Mouse (Mus musculus): Measurements from ENCODE around the gene Cirbp.

The Cirbp gene

GRCm38 (mm10) chr10:80182547-80182946 lies 16.8 kb downstream of the Cirbp start:
- peak overlapping the region; percentile 20; the same call in 1 of the 2 replicates for H3K4me3 ChIP-seq (replicated peaks; ENCODE audit: low read length)
- H3K27me3 ChIP-seq (ENCODE audit: insufficient read depth, low read length) = peaks cover 78% of the 10 kb centered on the region
- H3K9me3 ChIP-seq (ENCODE audit: low read length) = no peaks in the 10 kb centered on the region
- no peak for TF ChIP-seq POU5F1 (IDR thresholded peaks at IDR 0.05; ENCODE audit: borderline replicate concordance, low read length)
- TF ChIP-seq CTCF (conservative IDR thresholded peaks at IDR 0.05; ENCODE audit: low read length) = no peak
- TF ChIP-seq NANOG (IDR thresholded peaks at IDR 0.05; ENCODE audit: borderline replicate concordance, low read length) = no peak
- peaks cover 62% of the 10 kb centered on the region for H3K4me1 ChIP-seq (replicated peaks; ENCODE audit: low read depth, low read length)
- H3K36me3 ChIP-seq (ENCODE audit: insufficient read depth, low read length) = no peaks in the 10 kb centered on the region

GRCm38 (mm10) chr10:80186649-80187048 lies 20.9 kb downstream of the Cirbp start:
- Histone ChIP-seq H3K36me3 (ENCODE audit: insufficient read depth, low read length) (0 out of 2 replicates have a peak, but pooled peaks cover 7% of the 10 kb centered on the region), H3K9me3 (ENCODE audit: low read length) (no peaks in the 10 kb centered on the region), H3K4me1 (replicated peaks; ENCODE audit: low read depth, low read length) (peaks cover 54% of the 10 kb centered on the region), H3K4me3 (replicated peaks; ENCODE audit: low read length) (peak overlapping the region; percentile 66), H3K27me3 (ENCODE audit: insufficient read depth, low read length) (peaks cover 85% of the 10 kb centered on the region)
- TF ChIP-seq POU5F1 (IDR thresholded peaks at IDR 0.05; ENCODE audit: borderline replicate concordance, low read length) (no peak), NANOG (IDR thresholded peaks at IDR 0.05; ENCODE audit: borderline replicate concordance, low read length) (no peak), CTCF (conservative IDR thresholded peaks at IDR 0.05; ENCODE audit: low read length) (no peak)

- 0 out of 2 replicates have a peak, but pooled peaks cover 7% of the 10 kb centered on the region for H3K36me3 ChIP-seq (ENCODE audit: insufficient read depth, low read length)
- H3K9me3 ChIP-seq (ENCODE audit: low read length) = no peaks in the 10 kb centered on the region
- peaks cover 57% of the 10 kb centered on the region for H3K4me1 ChIP-seq (replicated peaks; ENCODE audit: low read depth, low read length)
- H3K4me3 ChIP-seq (replicated peaks; ENCODE audit: low read length) = no peak overlapping the region
- peaks cover 84% of the 10 kb centered on the region for H3K27me3 ChIP-seq (ENCODE audit: insufficient read depth, low read length)
- TF ChIP-seq CTCF (conservative IDR thresholded peaks at IDR 0.05; ENCODE audit: low read length) (no peak), NANOG (IDR thresholded peaks at IDR 0.05; ENCODE audit: borderline replicate concordance, low read length) (no peak), POU5F1 (IDR thresholded peaks at IDR 0.05; ENCODE audit: borderline replicate concordance, low read length) (no peak)
These were observed 22.0 kb downstream of the Cirbp start for GRCm38 (mm10) chr10:80187739-80188138.

GRCm38 (mm10) chr10:80188453-80189024 lies 22.8 kb downstream of the Cirbp start:
- H3K9me3 ChIP-seq (ENCODE audit: low read length) = no peaks in the 10 kb centered on the region
- 0 out of 2 replicates have a peak, but pooled peaks cover 7% of the 10 kb centered on the region for H3K36me3 ChIP-seq (ENCODE audit: insufficient read depth, low read length)
- peaks cover 81% of the 10 kb centered on the region for H3K27me3 ChIP-seq (ENCODE audit: insufficient read depth, low read length)
- H3K4me3 ChIP-seq (replicated peaks; ENCODE audit: low read length) = no peak overlapping the region
- no peak for TF ChIP-seq POU5F1 (IDR thresholded peaks at IDR 0.05; ENCODE audit: borderline replicate concordance, low read length)
- TF ChIP-seq NANOG (IDR thresholded peaks at IDR 0.05; ENCODE audit: borderline replicate concordance, low read length) = no peak
- no peak for TF ChIP-seq CTCF (conservative IDR thresholded peaks at IDR 0.05; ENCODE audit: low read length)
- H3K4me1 ChIP-seq (replicated peaks; ENCODE audit: low read depth, low read length) = peaks cover 65% of the 10 kb centered on the region

GRCm38 (mm10) chr10:80189999-80190398 lies 24.2 kb downstream of the Cirbp start:
- Histone ChIP-seq H3K27me3 (ENCODE audit: insufficient read depth, low read length) (peaks cover 69% of the 10 kb centered on the region), H3K4me3 (replicated peaks; ENCODE audit: low read length) (peak overlapping the region; percentile 76), H3K9me3 (ENCODE audit: low read length) (no peaks in the 10 kb centered on the region), H3K36me3 (ENCODE audit: insufficient read depth, low read length) (0 out of 2 replicates have a peak, but pooled peaks cover 7% of the 10 kb centered on the region), H3K4me1 (replicated peaks; ENCODE audit: low read depth, low read length) (peaks cover 72% of the 10 kb centered on the region)
- TF ChIP-seq CTCF (conservative IDR thresholded peaks at IDR 0.05; ENCODE audit: low read length) (no peak), POU5F1 (IDR thresholded peaks at IDR 0.05; ENCODE audit: borderline replicate concordance, low read length) (no peak), NANOG (IDR thresholded peaks at IDR 0.05; ENCODE audit: borderline replicate concordance, low read length) (no peak)

- H3K27me3 ChIP-seq (ENCODE audit: insufficient read depth, low read length) = peaks cover 68% of the 10 kb centered on the region
- peaks cover 66% of the 10 kb centered on the region for H3K4me1 ChIP-seq (replicated peaks; ENCODE audit: low read depth, low read length)
- H3K9me3 ChIP-seq (ENCODE audit: low read length) = no peaks in the 10 kb centered on the region
- peak overlapping the region; percentile 76 for H3K4me3 ChIP-seq (replicated peaks; ENCODE audit: low read length)
- H3K36me3 ChIP-seq (ENCODE audit: insufficient read depth, low read length) = 0 out of 2 replicates have a peak, but pooled peaks cover 7% of the 10 kb centered on the region
- no peak for TF ChIP-seq CTCF (conservative IDR thresholded peaks at IDR 0.05; ENCODE audit: low read length)
- no peak for TF ChIP-seq NANOG (IDR thresholded peaks at IDR 0.05; ENCODE audit: borderline replicate concordance, low read length)
- no peak for TF ChIP-seq POU5F1 (IDR thresholded peaks at IDR 0.05; ENCODE audit: borderline replicate concordance, low read length)
These were observed 24.8 kb downstream of the Cirbp start for GRCm38 (mm10) chr10:80190491-80191051.

- H3K36me3 ChIP-seq (ENCODE audit: insufficient read depth, low read length) = 0 out of 2 replicates have a peak, but pooled peaks cover 2% of the 10 kb centered on the region
- H3K4me1 ChIP-seq (replicated peaks; ENCODE audit: low read depth, low read length) = peaks cover 50% of the 10 kb centered on the region
- H3K27me3 ChIP-seq (ENCODE audit: insufficient read depth, low read length) = peaks cover 46% of the 10 kb centered on the region
- no peaks in the 10 kb centered on the region for H3K9me3 ChIP-seq (ENCODE audit: low read length)
- no peak overlapping the region for H3K4me3 ChIP-seq (replicated peaks; ENCODE audit: low read length)
- TF ChIP-seq POU5F1 (IDR thresholded peaks at IDR 0.05; ENCODE audit: borderline replicate concordance, low read length) (no peak), NANOG (IDR thresholded peaks at IDR 0.05; ENCODE audit: borderline replicate concordance, low read length) (no peak), CTCF (conservative IDR thresholded peaks at IDR 0.05; ENCODE audit: low read length) (no peak)
These were observed 28.2 kb downstream of the Cirbp start for GRCm38 (mm10) chr10:80193976-80194375.

- Histone ChIP-seq H3K4me3 (replicated peaks; ENCODE audit: low read length) (0 out of 2 replicates have a peak overlapping the region, but pooled peaks have one; percentile 10), H3K27me3 (ENCODE audit: insufficient read depth, low read length) (peaks cover 41% of the 10 kb centered on the region), H3K4me1 (replicated peaks; ENCODE audit: low read depth, low read length) (peaks cover 54% of the 10 kb centered on the region), H3K36me3 (ENCODE audit: insufficient read depth, low read length) (no peaks in the 10 kb centered on the region), H3K9me3 (ENCODE audit: low read length) (no peaks in the 10 kb centered on the region)
- TF ChIP-seq POU5F1 (IDR thresholded peaks at IDR 0.05; ENCODE audit: borderline replicate concordance, low read length) (no peak), NANOG (IDR thresholded peaks at IDR 0.05; ENCODE audit: borderline replicate concordance, low read length) (no peak), CTCF (conservative IDR thresholded peaks at IDR 0.05; ENCODE audit: low read length) (no peak)
These were observed 28.7 kb downstream of the Cirbp start for GRCm38 (mm10) chr10:80194441-80194840.

Measured in E14TG2a.4 (cell line).